Mouse (Mus musculus): ENCODE data around the gene Gm10065. TPM values are rescaled to one million over a fixed set of nuclear protein-coding genes. Genes with fewer than 3 reads are reported as not detected.

The Gm10065 gene
- polyA plus RNA-seq, 1 experiment, result not detected

GRCm38 (mm10) chr13:21441207-21441572 is 38.1 kb downstream of the Gm10065 start:
- H3K4me2 ChIP-seq (ENCODE audit: low read depth), result peak overlapping the region; percentile 30
- no peaks in the 10 kb centered on the region for H3K27me3 ChIP-seq (ENCODE audit: control insufficient read depth, insufficient read depth, insufficient read length)
- no peak overlapping the region for H3K4me3 ChIP-seq
- TF ChIP-seq TCF12 (IDR thresholded peaks at IDR 0.05; ENCODE audit: insufficient read depth, poor library complexity, severe bottlenecking), result no peak
- TF ChIP-seq CEBPB (IDR thresholded peaks at IDR 0.05; ENCODE audit: insufficient read depth, poor library complexity, severe bottlenecking), result no peak
- no peak for TF ChIP-seq USF1 (IDR thresholded peaks at IDR 0.05; ENCODE audit: low read depth)
- no peak for TF ChIP-seq POLR2AphosphoS2 (IDR thresholded peaks at IDR 0.05; ENCODE audit: insufficient read length, low read depth)
- TF ChIP-seq POLR2A (IDR thresholded peaks at IDR 0.05; ENCODE audit: insufficient read length, low read depth), result no peak
- TF ChIP-seq E2F4 (IDR thresholded peaks at IDR 0.05; ENCODE audit: insufficient read depth), result no peak
- TF ChIP-seq TCF3 (IDR thresholded peaks at IDR 0.05; ENCODE audit: insufficient read length, low read depth), result no peak
- no peak for TF ChIP-seq MAX (IDR thresholded peaks at IDR 0.05; ENCODE audit: low read depth)
- TF ChIP-seq SRF (IDR thresholded peaks at IDR 0.05; ENCODE audit: control insufficient read depth, insufficient read length, low read depth), result no peak
- TF ChIP-seq MYOG (IDR thresholded peaks at IDR 0.05; ENCODE audit: control insufficient read depth in 1 of 3, insufficient read depth in 1 of 3, insufficient read length in 2 of 3, low read depth in 2 of 3), result no peak
- no peak for TF ChIP-seq REST (IDR thresholded peaks at IDR 0.05; ENCODE audit: insufficient read depth, insufficient read length)
- no peak for TF ChIP-seq MYOD1 (IDR thresholded peaks at IDR 0.05; ENCODE audit: control insufficient read depth in 1 of 3, insufficient read length in 2 of 3, low read depth in 2 of 3)
- H3K79me2 ChIP-seq (ENCODE audit: control insufficient read depth, insufficient read depth), result no peaks in the 10 kb centered on the region
- no peak overlapping the region for H3ac ChIP-seq (ENCODE audit: control insufficient read depth, insufficient read length)
- peaks cover 13% of the 10 kb centered on the region for H3K36me3 ChIP-seq (ENCODE audit: control insufficient read depth, insufficient read depth)

GRCm38 (mm10) chr13:21440503-21441206 is 38.6 kb downstream of the Gm10065 start, which contains the start of gene Pgbd1:
Gene Pgbd1 (minus strand): TSS chr13:21441058.
- TF ChIP-seq REST (IDR thresholded peaks at IDR 0.05; ENCODE audit: insufficient read depth, insufficient read length) (no peak), TCF12 (IDR thresholded peaks at IDR 0.05; ENCODE audit: insufficient read depth, poor library complexity, severe bottlenecking) (no peak)
- no peaks in the 10 kb centered on the region for H3K27me3 ChIP-seq (ENCODE audit: control insufficient read depth, insufficient read depth, insufficient read length)
- no peaks in the 10 kb centered on the region for H3K79me2 ChIP-seq (ENCODE audit: control insufficient read depth, insufficient read depth)
- H3K4me3 ChIP-seq, result no peak within 1 kb of the TSS
- peak within 1 kb of the TSS; percentile 30 for H3K4me2 ChIP-seq (ENCODE audit: low read depth)
- peaks cover 13% of the 10 kb centered on the region for H3K36me3 ChIP-seq (ENCODE audit: control insufficient read depth, insufficient read depth)
- no peak within 1 kb of the TSS for H3ac ChIP-seq (ENCODE audit: control insufficient read depth, insufficient read length)

- TF ChIP-seq POLR2A (IDR thresholded peaks at IDR 0.05; ENCODE audit: insufficient read length, low read depth) (no peak), TCF12 (IDR thresholded peaks at IDR 0.05; ENCODE audit: insufficient read depth, poor library complexity, severe bottlenecking) (no peak), MYOD1 (IDR thresholded peaks at IDR 0.05; ENCODE audit: control insufficient read depth in 1 of 3, insufficient read length in 2 of 3, low read depth in 2 of 3) (no peak), MAX (IDR thresholded peaks at IDR 0.05; ENCODE audit: low read depth) (no peak), TCF3 (IDR thresholded peaks at IDR 0.05; ENCODE audit: insufficient read length, low read depth) (no peak), USF1 (IDR thresholded peaks at IDR 0.05; ENCODE audit: low read depth) (no peak), MYOG (IDR thresholded peaks at IDR 0.05; ENCODE audit: control insufficient read depth in 1 of 3, insufficient read depth in 1 of 3, insufficient read length in 2 of 3, low read depth in 2 of 3) (no peak), POLR2AphosphoS2 (IDR thresholded peaks at IDR 0.05; ENCODE audit: insufficient read length, low read depth) (no peak), CEBPB (IDR thresholded peaks at IDR 0.05; ENCODE audit: insufficient read depth, poor library complexity, severe bottlenecking) (no peak), E2F4 (IDR thresholded peaks at IDR 0.05; ENCODE audit: insufficient read depth) (no peak), SRF (IDR thresholded peaks at IDR 0.05; ENCODE audit: control insufficient read depth, insufficient read length, low read depth) (no peak), REST (IDR thresholded peaks at IDR 0.05; ENCODE audit: insufficient read depth, insufficient read length) (no peak)
- H3K4me3 ChIP-seq, result no peak overlapping the region
- no peak overlapping the region for H3K4me2 ChIP-seq (ENCODE audit: low read depth)
- H3K36me3 ChIP-seq (ENCODE audit: control insufficient read depth, insufficient read depth), result no peaks in the 10 kb centered on the region
- no peaks in the 10 kb centered on the region for H3K27me3 ChIP-seq (ENCODE audit: control insufficient read depth, insufficient read depth, insufficient read length)
- H3K79me2 ChIP-seq (ENCODE audit: control insufficient read depth, insufficient read depth), result no peaks in the 10 kb centered on the region
- no peak overlapping the region for H3ac ChIP-seq (ENCODE audit: control insufficient read depth, insufficient read length)
Measured at GRCm38 (mm10) chr13:21435476-21435875, 43.8 kb downstream of the Gm10065 start.

Other genes with a start within 250 kb of the Gm10065 start
- not detected for gene Gpx5, start 186.7 kb downstream of the Gm10065 start, polyA plus RNA-seq (2012; fragmentation: generic; extraction: Trizol)
- not detected for gene Gpx6, start 167.3 kb downstream of the Gm10065 start, polyA plus RNA-seq (2012; fragmentation: generic; extraction: Trizol)
- gene Olfr1367, start 132.5 kb downstream of the Gm10065 start, polyA plus RNA-seq (2012; fragmentation: generic; extraction: Trizol), result not detected
- 2.8 TPM for gene Zscan12, start 116.6 kb downstream of the Gm10065 start, polyA plus RNA-seq (2012; fragmentation: generic; extraction: Trizol)
- 13.6 TPM for gene Zkscan3, start 76.7 kb downstream of the Gm10065 start, polyA plus RNA-seq (2012; fragmentation: generic; extraction: Trizol)
- gene Pgbd1, start 38.4 kb downstream of the Gm10065 start, polyA plus RNA-seq (2012; fragmentation: generic; extraction: Trizol), result 0.13 TPM
- 6.3 TPM for gene Zscan26, start 25.7 kb downstream of the Gm10065 start, polyA plus RNA-seq (2012; fragmentation: generic; extraction: Trizol)
- 0.05 TPM for gene Nkapl, start 10.9 kb downstream of the Gm10065 start, polyA plus RNA-seq (2012; fragmentation: generic; extraction: Trizol)
- not detected for gene Zkscan4, start 534 bp downstream of the Gm10065 start, polyA plus RNA-seq (2012; fragmentation: generic; extraction: Trizol)
- gene AK157302, start 15.8 kb upstream of the Gm10065 start, polyA plus RNA-seq (2012; fragmentation: generic; extraction: Trizol), result 0.71 TPM
- 29.0 TPM for gene Gm11273, start 22.0 kb upstream of the Gm10065 start, polyA plus RNA-seq (2012; fragmentation: generic; extraction: Trizol)
- 1.9 TPM for gene Zkscan8, start 51.7 kb upstream of the Gm10065 start, polyA plus RNA-seq (2012; fragmentation: generic; extraction: Trizol)
- 0.02 TPM for gene Olfr1366, start 63.4 kb upstream of the Gm10065 start, polyA plus RNA-seq (2012; fragmentation: generic; extraction: Trizol)
- gene Olfr1535, start 80.5 kb upstream of the Gm10065 start, polyA plus RNA-seq (2012; fragmentation: generic; extraction: Trizol), result not detected
- not detected for gene Olfr1364, start 102.3 kb upstream of the Gm10065 start, polyA plus RNA-seq (2012; fragmentation: generic; extraction: Trizol)
- not detected for gene Olfr1362, start 134.6 kb upstream of the Gm10065 start, polyA plus RNA-seq (2012; fragmentation: generic; extraction: Trizol)
- gene Olfr11, start 163.1 kb upstream of the Gm10065 start, polyA plus RNA-seq (2012; fragmentation: generic; extraction: Trizol), result not detected
- not detected for gene Olfr1361, start 183.9 kb upstream of the Gm10065 start, polyA plus RNA-seq (2012; fragmentation: generic; extraction: Trizol)
- gene Olfr1360, start 198.0 kb upstream of the Gm10065 start, polyA plus RNA-seq (2012; fragmentation: generic; extraction: Trizol), result not detected
- gene Olfr1359, start 218.7 kb upstream of the Gm10065 start, polyA plus RNA-seq (2012; fragmentation: generic; extraction: Trizol), result not detected
- 2.7 TPM for gene Hist1h2bl, start 236.7 kb upstream of the Gm10065 start, polyA plus RNA-seq (2012; fragmentation: generic; extraction: Trizol)
- 6.4 TPM for gene Hist1h2ai, start 237.0 kb upstream of the Gm10065 start, polyA plus RNA-seq (2012; fragmentation: generic; extraction: Trizol)
- gene Hist1h3h, start 238.2 kb upstream of the Gm10065 start, polyA plus RNA-seq (2012; fragmentation: generic; extraction: Trizol), result 9.0 TPM
- 1.3 TPM for gene Hist1h2bm, start 242.6 kb upstream of the Gm10065 start, polyA plus RNA-seq (2012; fragmentation: generic; extraction: Trizol)